Mouse (Mus musculus): ENCODE results near the gene 2010111I01Rik.

2010111I01Rik gene

DNA sequence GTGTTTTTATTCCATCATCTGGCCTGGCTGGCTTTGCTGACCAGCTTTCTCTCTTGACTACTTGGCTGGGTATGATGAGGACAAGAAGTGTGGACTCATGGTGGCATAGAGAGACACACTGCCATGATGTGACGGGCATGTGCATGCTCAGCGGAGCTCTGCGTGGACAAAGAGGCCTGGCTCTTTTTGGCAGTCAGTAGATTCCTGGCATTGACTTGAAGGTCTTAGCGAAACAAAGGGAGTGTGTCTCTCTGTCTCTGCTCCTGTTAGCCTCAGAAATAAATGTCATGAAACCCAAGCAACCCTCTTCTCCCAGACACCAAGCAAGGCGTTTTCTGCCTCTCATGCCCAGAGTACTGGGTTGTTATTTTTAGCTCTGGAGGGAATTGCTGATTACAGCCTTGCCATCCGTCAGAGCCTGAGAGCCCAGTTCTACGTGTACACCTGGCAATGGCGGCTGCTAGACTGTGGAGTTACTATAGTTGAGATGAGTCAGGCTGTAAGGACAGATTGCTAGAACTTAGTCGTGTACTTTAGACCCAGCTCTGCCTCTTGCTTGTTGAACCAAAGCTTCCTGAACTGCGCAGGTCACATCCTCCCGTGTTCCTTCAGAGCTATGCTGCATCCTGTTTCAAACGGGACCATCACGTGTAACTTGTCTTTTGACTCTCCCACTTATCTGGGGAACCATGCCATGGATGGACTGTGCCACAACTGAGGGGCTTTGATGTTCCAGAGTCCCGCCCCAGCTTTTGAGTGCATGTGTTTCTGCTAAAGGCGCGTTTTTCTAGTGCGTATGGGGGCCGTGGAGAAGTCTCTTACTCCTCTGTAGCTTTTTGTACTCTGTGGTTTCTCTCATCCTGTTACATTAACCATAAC, 296.3 kb downstream of the 2010111I01Rik start:
- no peak for DNase-seq (ENCODE audit: low spot score)

DNA sequence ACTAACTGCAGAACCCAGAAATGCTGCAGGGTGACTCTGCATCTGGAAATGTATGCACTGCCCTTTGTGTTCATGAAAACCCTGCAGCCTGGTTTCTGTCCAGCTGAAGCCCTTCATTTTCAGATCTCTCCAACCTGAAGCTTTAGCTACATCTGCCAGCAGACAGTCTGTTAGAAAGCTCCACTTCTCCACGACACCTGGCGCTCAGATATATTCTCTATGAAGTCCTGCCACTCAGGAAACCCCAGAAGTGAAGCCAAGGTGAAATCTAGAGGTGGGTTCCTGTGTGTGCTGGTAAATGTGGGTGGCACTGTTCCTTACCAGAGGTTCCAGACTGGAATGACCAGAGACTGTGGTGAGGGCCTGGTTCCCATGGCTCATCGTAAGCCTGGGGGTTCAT, 297.0 kb downstream of the 2010111I01Rik start:
- DNase-seq (ENCODE audit: low spot score), result no peak

DNA sequence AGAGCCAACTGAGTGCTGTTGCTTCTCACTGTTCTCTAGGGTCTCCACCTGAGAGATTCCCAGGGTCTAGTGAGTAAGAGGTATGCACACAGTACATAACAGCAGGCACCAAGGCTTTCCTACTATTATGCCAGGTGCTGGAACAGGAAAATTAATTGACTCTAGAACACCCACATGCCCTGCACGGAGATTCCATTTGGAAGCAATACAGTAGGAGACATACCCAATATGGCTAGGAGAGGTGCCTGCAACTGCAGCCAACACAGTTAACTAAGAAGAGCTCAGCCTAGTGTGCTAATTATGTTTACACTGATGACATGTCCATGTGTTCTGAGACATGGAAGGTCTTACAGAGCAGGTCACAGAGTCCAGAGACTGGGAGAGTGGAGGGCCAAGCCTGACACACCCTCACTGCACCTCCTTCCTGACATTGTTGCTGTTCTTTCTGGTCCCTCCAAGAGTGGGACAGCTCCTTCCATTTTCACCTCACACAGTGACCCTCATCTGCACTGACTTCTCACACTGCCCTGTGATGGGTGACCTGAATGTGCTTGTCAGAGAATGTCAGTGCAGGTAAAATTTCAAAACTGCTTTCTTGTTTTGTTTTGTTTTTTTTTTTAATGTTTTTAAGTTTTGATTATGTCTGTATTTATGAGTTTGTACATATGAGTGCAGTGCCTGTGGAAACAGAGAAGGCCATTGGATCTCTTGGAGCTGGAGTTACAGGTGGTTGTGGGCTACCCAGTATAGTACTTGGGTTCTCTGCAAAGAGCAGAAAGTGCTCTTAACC, 297.7 kb downstream of the 2010111I01Rik start:
- DNase-seq (ENCODE audit: low spot score), result no peak

DNA sequence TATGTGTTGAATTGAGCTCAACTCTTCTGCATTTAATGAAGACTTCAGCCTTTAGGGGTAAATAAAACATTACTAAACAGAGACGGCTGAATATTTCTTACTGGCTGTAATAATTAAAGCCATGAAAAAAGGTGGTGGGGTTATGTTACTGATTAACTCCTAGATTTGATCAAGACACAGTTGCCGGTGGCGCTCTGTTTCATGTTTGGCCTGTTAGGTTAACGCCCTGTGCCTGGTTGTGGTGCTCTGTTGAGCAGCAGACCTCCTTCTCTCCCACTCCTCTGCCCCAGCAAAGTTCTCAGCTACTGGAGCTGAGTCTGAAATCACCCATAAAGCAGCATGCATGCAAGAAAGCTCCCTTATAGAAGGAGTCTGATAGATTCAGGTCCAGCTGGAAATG, 303.7 kb downstream of the 2010111I01Rik start:
- no peak for DNase-seq (ENCODE audit: low spot score)

DNA sequence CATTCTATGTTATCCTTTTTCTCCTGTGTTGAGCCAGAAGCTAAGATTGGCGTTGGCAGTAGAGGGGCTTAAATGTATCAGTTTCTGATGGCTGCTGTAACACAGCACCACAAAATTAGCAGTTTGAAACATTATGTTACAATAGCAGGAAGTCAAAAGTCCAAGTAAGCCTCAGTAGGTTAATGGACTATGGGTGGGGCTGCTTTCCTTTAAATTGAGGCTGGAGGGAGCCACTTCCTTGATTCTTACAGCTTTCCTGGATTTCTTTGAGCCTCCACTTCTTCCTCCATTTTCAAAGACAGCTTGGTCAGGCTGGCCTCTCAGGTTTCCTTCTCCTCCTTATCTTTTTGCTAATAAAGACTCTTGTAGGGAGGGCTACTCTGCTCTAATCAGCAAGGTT, 304.1 kb downstream of the 2010111I01Rik start:
- DNase-seq (ENCODE audit: low spot score), result no peak

DNA sequence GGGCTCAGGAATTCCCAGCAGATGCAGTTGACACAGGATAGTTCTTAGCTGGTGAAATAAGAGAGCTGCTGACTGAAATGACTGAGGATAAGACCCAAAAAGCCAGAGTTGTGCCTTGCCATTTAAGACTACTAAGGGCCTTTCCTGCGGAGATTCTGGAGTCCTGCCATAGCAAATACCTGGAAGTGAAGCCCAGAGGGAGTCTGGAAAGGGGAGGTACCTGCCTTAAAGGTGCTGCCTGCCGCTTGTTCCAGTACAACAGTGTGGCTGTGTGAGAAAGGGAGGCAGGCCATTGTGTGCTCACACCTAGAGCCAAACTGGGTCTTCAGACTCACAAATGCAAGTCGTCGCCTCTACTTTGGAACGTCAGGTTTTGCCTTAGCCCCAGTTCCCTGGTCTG, 305.5 kb downstream of the 2010111I01Rik start:
- DNase-seq (ENCODE audit: low spot score), result peak; percentile 71

DNA sequence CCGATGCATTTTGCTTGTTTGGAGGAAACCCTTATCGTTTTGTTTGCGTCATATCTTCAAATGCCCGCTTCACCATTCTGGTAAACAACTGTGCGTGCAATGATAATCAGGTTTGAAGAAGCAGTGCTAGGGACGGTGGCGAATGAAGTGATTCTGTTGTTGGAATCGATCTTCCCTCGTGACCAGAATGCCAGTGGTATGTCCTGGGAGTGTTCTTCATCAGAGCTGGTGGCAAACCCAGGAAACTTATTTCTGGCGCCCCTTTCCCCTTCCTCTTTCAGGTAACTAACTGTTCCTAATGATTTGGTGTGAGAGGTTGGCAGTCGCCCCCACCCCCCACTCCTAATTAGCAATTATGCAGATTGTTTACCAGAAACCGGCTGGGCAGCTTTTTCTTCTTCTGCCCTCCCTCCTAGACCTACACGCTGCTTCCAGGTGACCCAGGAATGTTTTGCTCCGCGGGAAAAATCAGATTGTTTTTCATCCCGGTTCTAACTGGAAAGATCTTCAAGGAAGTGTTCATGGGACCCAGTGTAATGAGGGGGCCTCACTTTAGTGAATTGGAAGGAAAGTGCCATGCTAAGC, 307.4 kb downstream of the 2010111I01Rik start:
- DNase-seq (ENCODE audit: low spot score), result no peak

DNA sequence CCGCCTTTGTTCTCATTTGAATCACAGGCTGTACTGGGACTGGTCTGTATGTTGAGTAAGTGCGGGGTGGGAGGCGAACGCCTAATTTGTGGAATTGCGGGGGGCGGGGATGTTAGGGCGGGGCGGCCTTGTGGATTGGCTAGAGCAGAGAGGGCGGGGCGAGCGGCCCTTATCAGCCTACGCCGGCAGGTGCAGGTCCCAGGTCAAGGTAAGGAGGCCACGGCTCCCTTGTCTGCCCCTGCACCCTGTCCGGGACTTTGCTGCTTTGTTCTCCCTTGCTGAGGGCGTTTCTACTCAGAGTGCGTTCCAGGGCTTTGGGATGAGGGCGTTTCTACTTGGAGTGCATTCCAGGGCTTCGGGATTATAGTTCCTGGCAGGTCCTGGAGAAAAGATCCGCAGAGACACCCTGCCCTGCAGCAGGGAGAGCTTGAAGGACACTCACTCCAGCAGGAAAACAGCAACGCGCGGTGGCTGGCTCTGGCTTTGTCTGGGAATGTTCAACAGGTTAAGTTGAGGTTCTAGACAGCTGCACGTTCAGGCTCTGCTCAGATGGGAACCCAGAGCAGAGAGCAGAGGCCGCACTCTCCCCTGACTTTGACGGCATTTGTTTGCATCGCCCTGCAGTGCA, 308.0 kb downstream of the 2010111I01Rik start:
- peak; percentile 87 for DNase-seq (ENCODE audit: low spot score)

DNA sequence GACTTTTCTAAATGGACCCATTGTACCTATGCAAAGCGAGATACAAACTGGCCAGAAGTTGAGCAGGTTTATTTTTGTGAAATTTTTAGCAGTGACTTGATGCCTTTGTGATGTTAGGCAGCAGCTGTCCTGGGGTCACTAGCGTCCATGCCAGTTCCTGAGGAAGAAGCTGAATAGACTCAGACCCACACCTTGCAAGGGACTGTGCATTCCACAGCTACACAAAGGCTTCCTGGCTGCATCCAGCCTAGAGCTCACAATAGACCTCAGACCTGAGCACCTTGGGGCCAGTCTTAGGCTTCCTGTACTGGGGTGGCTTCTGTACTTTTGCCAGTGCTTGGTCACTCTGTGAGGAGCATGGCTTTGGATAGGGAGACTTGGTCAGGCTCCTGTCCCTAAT, 309.2 kb downstream of the 2010111I01Rik start:
- DNase-seq (ENCODE audit: low spot score), result no peak

DNA sequence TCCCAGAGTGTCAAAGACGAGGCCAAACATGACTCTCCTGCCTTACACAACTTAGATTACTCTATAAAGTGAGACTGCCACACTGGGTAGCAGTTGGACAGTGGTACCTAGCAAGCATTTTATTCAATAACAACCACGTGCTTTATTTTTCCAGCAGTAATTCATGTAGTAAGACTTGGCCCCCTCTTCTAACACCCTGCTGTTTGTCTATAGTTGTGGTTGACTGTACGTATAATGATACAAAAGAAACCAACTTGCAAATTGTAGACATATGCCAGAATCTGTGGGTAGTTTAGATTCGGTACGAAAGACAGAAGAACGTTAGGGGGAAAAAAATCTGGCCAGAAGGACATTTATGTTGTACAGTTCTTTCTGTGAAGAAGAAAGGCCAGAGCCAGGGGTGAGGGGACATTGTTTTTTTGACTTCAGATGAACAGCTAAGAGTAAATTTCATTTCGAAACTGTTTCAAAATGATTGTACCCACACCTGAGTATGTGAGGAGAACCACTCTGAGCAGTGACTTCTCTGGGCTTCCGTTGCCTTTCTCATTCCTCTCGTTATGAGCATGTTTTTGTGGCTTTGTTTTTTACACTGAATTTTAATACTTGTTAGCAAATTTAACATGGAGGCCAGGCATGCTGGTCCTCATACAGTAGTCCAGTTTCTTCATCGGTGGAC, 309.9 kb downstream of the 2010111I01Rik start:
- no peak for DNase-seq (ENCODE audit: low spot score)

DNA sequence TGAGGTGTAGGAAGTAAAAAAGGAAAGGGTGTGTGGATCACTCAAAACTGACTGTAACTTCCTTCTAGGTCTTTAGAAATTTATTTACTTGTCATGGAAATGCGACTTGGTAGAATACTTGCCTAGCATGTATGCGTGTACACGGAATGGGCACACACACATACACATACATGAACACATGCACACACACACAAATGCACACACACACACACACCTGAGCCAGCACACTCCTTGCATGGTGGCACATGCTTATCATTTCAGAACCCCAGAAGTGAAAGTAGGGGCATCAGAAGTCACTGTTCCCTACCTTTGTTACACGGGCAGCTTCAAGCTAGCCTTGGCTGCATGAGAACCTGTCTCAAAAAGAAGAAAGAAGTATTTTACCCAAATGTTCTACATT, 311.7 kb downstream of the 2010111I01Rik start:
- no peak for DNase-seq (ENCODE audit: low spot score)

DNA sequence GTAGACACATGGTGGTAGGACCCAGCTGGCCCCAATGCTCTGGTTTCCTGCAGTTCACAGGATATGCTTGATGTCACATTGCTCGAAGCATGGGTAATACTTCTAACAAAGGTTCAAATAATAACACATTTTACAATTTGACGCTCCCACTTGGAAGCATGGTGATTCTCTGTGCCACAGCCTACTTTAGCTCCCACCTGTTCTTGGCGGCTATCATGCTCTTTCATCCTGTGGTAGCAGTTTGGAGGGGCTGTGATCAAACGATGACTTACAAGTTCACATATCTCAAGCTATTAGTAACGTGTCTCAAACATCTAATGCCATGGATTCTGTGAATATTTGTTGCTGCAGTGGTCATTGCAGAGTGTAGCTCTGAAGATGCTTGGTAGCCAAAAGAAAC, 312.6 kb downstream of the 2010111I01Rik start:
- no peak for DNase-seq (ENCODE audit: low spot score)

DNA sequence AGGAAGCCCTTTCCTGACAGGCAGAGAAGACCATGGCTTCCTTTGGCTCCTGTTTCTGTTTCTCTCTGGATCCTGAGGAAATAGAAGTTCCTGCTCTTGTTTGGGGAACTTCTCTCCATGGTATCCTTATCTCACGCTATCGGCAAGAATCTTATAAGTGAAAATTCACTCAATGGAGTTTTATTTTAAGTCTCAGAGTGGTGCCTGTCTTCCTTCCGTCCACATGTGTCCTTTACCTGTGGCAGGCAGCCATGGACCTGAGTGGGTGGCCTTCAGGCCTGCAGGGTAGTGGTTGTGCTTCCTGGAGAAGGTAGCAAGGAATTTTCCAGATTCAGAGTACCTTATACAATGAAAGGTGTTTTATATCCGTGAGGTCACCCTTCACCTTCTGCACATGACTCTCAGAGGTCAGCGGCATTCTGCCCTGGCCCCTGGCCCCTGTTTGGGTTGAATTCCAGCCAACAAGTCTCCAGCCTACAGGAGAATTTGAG, 313.5 kb downstream of the 2010111I01Rik start:
- DNase-seq (ENCODE audit: low spot score), result no peak

DNA sequence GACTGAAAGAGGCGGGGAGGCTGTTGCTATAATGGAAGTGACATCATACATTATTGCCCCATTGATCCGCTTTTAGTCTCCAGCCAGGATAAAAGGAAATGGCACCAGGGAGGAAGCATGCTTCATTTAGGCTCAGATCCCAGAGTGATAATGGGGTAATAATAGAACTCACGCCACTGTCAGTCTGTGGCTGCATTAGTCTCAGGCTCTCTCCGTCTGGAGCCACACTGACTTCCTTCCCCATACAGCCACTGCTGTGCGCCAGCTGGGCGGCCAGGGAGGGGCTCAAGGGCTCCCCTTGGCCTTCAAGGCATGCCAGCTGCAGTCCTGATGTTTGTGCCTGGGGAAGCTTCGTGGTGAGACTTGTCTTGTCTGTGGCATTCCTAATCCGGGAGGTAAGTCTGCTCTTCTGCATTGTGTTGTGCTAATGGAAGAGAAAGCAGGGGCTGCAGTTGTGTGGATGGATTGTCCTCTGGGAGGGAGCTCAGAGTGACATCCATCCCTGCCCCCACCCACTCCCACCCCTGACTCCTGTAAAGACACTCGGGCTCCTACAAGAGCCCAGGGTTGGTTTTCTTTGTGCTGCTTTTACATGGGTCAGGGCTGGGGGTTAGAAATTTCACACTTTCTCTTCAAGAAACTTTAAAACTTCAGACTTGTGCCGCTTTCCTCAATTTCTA, 314.2 kb downstream of the 2010111I01Rik start:
- peak; percentile 84 for DNase-seq (ENCODE audit: low spot score)

DNA sequence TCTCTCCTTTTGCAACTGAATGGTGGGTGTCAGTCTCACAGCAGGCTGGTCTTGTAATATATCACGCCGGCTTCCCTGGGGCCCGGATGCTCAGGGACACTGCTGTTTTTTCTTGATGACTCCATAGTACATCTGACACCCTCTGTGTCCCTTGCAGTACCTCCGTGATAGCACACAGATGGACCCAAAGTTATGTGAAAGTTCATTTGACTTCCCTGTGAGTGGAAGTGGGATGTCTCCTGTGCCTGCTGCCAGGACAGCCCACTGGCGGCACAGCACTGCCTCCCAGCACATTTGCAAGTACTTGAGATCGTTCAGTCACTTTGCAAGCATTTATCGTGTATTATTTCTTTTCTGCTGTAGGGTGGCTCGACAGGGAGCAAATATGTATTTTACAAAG, 315.1 kb downstream of the 2010111I01Rik start:
- DNase-seq (ENCODE audit: low spot score), result no peak

DNA sequence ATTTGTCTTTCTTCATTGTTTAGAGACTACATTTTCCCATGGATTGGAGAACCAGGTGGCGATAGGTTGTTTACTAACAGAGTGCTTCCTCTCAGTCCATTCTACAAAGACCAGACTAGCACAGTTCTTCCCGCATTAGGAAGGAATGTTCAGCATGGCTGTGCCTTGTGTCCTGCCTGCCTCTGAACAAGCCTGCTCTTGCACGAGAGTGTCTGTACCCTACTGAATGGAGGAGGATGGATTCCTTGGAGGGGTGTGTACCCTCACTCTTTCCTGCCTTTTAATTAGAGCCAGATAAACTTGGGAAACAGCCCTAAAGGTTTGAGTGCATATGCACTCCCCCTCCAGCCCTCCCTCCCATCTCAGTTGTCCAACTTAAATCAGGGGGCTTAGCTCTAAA, 315.7 kb downstream of the 2010111I01Rik start:
- peak; percentile 51 for DNase-seq (ENCODE audit: low spot score)

DNA sequence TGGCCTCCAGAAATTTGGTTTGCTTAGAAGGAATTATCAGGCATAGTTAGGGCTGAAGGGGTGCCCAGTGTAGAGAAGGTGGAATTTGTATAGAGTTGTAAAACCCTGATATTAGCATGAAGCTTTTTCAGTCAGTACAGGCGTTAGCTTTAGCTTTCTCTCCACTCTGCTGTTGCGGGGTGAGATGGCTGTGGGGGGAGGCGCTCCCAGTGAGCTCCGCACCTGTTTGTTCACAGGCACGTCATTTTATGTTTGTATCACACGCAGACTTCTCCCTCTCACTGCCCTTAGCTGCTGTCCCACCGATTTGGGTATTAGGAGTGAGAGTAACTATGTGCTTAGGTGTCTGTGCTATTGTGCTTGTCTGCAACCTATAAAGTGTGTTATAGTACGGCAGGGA, 316.5 kb downstream of the 2010111I01Rik start:
- DNase-seq (ENCODE audit: low spot score), result no peak

DNA sequence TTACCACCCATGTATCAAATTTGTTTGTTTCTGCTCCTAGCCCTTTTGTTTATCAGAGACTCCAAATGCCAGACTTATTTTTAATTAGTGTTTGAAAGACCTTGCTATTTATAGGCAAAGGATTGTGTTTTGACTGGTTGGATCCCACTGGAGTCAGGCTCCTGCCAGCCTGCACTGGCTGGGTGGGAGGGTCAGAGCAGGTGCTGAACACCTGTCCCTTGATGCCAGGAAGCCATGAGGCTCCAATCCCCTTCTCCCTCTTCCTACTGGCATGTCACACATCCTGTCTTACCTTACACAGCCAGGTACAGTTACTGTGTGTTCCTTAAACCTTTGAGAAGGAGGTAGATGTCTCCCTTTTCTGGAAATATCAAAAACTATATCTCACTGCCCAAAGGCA, 318.5 kb downstream of the 2010111I01Rik start:
- DNase-seq (ENCODE audit: low spot score), result no peak

DNA sequence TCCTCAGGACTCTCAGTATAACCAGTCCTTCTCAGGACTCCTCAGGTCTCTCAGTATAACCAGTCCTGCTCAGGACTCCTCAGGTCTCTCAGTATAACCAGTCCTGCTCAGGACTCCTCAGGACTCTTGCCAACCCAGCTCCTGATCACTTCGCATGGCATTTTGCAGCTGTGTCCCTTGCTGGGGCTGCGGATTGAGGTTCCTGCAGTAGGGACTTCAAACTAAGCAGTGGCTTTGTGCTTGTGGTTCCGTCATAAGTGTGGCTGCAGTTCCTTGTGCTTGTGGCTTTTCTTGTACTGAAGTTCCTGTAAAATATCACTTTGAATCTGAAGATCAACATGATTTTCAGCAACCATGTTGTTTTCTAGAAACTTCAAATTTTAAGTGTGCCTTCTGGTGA, 320.1 kb downstream of the 2010111I01Rik start:
- no peak for DNase-seq (ENCODE audit: low spot score)

DNA sequence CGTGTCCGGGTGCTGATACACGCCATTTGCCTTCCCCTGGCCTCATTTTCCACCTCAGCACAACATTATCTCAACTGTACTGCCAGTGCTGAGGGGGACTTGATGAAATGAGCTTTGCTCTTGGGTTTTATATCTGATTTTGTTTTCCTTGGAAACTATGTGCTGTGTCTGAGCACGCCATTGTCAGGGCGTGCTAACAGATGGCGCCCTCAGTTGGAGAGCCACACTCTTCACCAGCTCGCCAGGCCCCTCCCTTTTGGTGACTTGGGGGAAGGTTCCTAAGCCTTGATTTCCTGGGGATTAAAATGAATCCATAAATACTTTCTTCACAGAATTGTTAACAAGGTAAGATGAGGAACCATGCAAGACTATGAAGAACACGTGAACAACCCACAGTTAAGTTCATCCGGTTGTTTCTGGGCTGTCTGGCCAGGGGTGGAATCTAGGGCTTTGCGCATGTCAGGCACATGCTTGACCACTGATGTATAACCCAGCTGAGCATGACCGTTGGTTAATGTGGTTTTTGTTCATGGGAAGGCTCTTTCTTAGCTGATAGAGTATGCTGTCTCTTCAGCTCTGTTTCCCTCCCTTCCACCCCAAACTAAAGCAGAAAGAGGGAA, 321.9 kb downstream of the 2010111I01Rik start:
- DNase-seq (ENCODE audit: low spot score), result no peak

DNA sequence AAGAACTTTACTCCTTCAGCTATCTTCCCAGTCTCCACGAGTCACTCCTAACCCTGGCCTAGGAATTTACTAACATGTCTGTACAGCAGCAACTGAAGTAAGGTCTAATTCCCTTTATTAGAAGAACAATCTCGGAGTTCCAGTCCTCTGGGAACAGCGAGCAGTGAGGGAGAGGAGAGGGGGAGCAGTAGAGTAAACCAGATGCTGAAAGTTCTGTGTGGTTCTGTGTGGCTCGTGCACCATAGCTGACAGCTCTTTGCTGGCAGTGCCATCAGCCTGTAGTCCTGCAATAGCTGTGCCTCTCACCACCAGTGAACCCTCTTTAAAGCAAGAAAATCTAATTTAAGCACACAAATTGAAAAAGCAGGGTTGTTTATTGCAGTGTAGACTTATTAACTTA, 324.5 kb downstream of the 2010111I01Rik start:
- DNase-seq (ENCODE audit: low spot score), result no peak
